Mouse (Mus musculus) heart, postnatal 0 days (tissue): ENCODE measurements around the gene Ttpal.

Experiments used
- CTCF ChIP-seq: IDR thresholded peaks from 2 replicates; pipeline ENCODE4 v1.5.1; 2016; ENCODE audit warnings: antibody characterized with exemption, control low read depth, low read depth
- EP300 ChIP-seq: IDR thresholded peaks from 2 replicates; pipeline ENCODE4 v1.6.1; 2016; ENCODE audit warnings: antibody characterized with exemption, low read depth

DNA sequence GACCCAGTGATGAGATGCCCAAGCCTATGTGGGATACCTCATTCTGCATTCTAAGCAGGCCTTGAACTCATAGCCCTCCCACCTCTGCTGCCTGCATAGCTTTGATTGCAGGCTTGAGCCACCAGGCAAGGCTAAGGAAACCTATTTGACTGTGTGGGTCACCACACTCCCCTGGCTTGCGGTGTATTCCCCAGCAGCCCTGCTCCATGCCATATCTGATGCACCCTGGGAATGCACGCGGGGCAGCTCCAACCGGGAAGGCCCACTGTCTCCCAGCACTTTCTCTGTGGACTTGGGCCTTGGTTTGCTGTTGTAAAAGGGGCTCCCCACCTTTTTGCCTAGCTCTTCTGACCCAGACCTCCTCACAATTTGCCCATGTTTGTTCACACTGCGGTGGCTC lies 11.1 kb downstream of the Ttpal start:
- TF ChIP-seq EP300 (no peak), CTCF (no peak)
